Mouse (Mus musculus): Measurements from ENCODE around the gene Ugt8a. TPM values are rescaled to one million over a fixed set of nuclear protein-coding genes. Genes with fewer than 3 reads are reported as not detected.

Gene Ugt8a
- total and polyA plus RNA-seq, 3 experiments, result not detected

DNA sequence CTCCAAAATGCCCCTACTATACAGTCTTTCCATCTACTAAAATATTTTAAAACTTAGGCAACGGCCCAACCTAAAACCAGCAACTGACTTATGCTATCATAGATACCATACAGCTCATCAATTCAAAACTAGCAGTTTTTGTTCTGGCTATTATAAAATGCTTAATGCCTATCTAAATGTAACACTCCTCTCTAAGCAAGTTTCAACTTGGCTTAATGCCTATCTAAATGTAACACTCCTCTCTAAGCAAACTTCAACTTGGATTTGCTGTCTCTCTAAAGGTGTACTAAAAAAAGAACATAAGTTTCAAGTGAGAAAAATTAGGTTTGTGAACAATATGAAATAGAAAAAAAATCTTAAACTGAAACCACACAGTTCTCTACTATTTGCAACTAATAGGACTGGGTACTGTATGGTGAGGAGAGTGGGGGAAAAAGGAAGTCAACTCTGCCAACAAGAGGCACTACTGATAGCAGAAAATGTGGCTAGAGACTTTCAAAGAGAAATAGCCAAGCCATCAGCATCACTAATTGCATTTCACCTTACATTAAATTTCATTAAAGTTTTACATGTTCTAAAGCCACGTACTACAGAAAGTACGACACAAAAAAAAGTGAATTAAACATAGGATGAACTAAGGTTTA lies 5.7 kb downstream of the Ugt8a start:
- in situ Hi-C loops (cut with MboI; ENCODE audit: low pct_ligation_motif_present, low pct_unique_long_range_greater_than_20kb, low sequenced_read_pairs), result no loop called here

DNA sequence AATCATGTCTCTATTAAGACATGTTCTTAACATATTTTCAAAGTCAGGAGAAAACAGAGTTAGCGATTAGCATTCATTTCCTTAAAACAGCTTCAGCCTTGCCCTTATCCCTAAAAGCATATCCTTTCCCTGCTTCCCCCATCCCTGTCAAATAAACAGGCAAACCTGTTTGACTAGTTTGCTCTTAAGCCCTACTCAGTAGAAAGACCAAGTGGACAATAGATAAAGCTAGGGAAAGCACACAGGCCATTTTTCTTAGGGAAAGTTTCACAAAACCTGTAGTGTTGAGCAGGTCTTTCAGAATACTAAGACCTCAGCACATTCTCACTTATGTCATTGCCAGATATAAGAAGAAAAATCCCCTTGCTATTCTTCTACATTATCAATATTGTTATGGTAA lies 7.4 kb downstream of the Ugt8a start:
- H3K36me3 ChIP-seq (replicated peaks in 1 of 2; ENCODE audit: control insufficient read depth in 1 of 2, insufficient read depth in 1 of 2, low read length in 1 of 2), result no peaks in the 10 kb centered on the region
- H3K79me2 ChIP-seq (replicated peaks; ENCODE audit: control insufficient read depth, extremely low read depth, insufficient read depth, poor library complexity, severe bottlenecking), result no peaks in the 10 kb centered on the region
- H3K4me2 ChIP-seq (ENCODE audit: insufficient read depth, low read depth, poor library complexity, severe bottlenecking), result no peak overlapping the region
- H3K9ac ChIP-seq (ENCODE audit: insufficient read depth, low read depth), result no peak overlapping the region
- H3K27ac ChIP-seq (ENCODE audit: insufficient read depth, low read depth), result no peak overlapping the region
- H3K4me3 ChIP-seq (replicated peaks in 1 of 3; ENCODE audit: low read depth in 2 of 3, low read length in 2 of 3, poor library complexity in 1 of 3), result no peak overlapping the region
- dilution Hi-C loops (cut with MboI; ENCODE audit: extremely low pct_ligation_motif_present, extremely low pct_unique_long_range_greater_than_20kb, low sequenced_read_pairs), result no loop called here
- no peaks in the 10 kb centered on the region for H3K27me3 ChIP-seq (replicated peaks)
- TF ChIP-seq USF1 (IDR thresholded peaks at IDR 0.05; ENCODE audit: low read depth, low read length), result no peak
- no peak for TF ChIP-seq JUND (conservative IDR thresholded peaks at IDR 0.05; ENCODE audit: low read depth, low read length)
- no peak for TF ChIP-seq PAX5 (IDR thresholded peaks at IDR 0.05; ENCODE audit: low read length)
- no peak for TF ChIP-seq ZMIZ1 (IDR thresholded peaks at IDR 0.05; ENCODE audit: low read depth, low read length)
- no peak for TF ChIP-seq GABPA (IDR thresholded peaks at IDR 0.05; ENCODE audit: insufficient replicate concordance, low read depth, low read length)
- TF ChIP-seq ZC3H11A (IDR thresholded peaks at IDR 0.05; ENCODE audit: low read depth, low read length), result no peak
- no peak for TF ChIP-seq CTCF (conservative IDR thresholded peaks at IDR 0.05 in 1 of 2, IDR thresholded peaks at IDR 0.05 in 1 of 2; ENCODE audit: low read depth in 2 of 2, low read length in 2 of 2)
- TF ChIP-seq MAZ (IDR thresholded peaks at IDR 0.05; ENCODE audit: low read depth, low read length), result no peak
- no peak for TF ChIP-seq USF2 (conservative IDR thresholded peaks at IDR 0.05; ENCODE audit: low read depth, low read length)
- TF ChIP-seq MAX (IDR thresholded peaks at IDR 0.05; ENCODE audit: low read length), result no peak
- TF ChIP-seq CHD2 (IDR thresholded peaks at IDR 0.05; ENCODE audit: low read length), result no peak
- TF ChIP-seq NELFE (IDR thresholded peaks at IDR 0.05; ENCODE audit: low read depth, low read length), result no peak
- no peak for TF ChIP-seq RAD21 (IDR thresholded peaks at IDR 0.05; ENCODE audit: low read depth, low read length)
- no peak for TF ChIP-seq EP300 (IDR thresholded peaks at IDR 0.05; ENCODE audit: low read length)
- DNase-seq (ENCODE audit: extremely low read depth), result no peak
- H3K4me1 ChIP-seq (ENCODE audit: control insufficient read depth in 1 of 2, insufficient read depth in 2 of 2), result no peaks in the 10 kb centered on the region
- in situ Hi-C loops (cut with MboI; ENCODE audit: low pct_ligation_motif_present, low pct_unique_long_range_greater_than_20kb, low sequenced_read_pairs), result no loop called here
- no peaks in the 10 kb centered on the region for H3K9me3 ChIP-seq (replicated peaks; ENCODE audit: low read length)

More for the DNA sequence above, 5.7 kb downstream of the Ugt8a start:
- dilution Hi-C loops (cut with MboI; ENCODE audit: extremely low pct_ligation_motif_present, extremely low pct_unique_long_range_greater_than_20kb, low sequenced_read_pairs), result no loop called here
- TF ChIP-seq MAFK (IDR thresholded peaks at IDR 0.05; ENCODE audit: insufficient replicate concordance, low read length), result no peak
- no peak for TF ChIP-seq MAX (IDR thresholded peaks at IDR 0.05; ENCODE audit: low read length)
- TF ChIP-seq NRF1 (IDR thresholded peaks at IDR 0.05; ENCODE audit: low read depth, low read length), result no peak
- no peak for TF ChIP-seq POLR2AphosphoS2 (IDR thresholded peaks at IDR 0.05; ENCODE audit: low read depth, low read length)
- TF ChIP-seq CTCF (conservative IDR thresholded peaks at IDR 0.05 in 1 of 2, IDR thresholded peaks at IDR 0.05 in 1 of 2; ENCODE audit: low read depth in 2 of 2, low read length in 2 of 2), result no peak
- no peak for TF ChIP-seq MAZ (IDR thresholded peaks at IDR 0.05; ENCODE audit: low read depth, low read length)
- TF ChIP-seq USF1 (IDR thresholded peaks at IDR 0.05; ENCODE audit: low read depth, low read length), result no peak
- TF ChIP-seq ZC3H11A (IDR thresholded peaks at IDR 0.05; ENCODE audit: low read depth, low read length), result no peak
- TF ChIP-seq CHD1 (IDR thresholded peaks at IDR 0.05; ENCODE audit: low read depth, low read length), result no peak
- TF ChIP-seq JUND (conservative IDR thresholded peaks at IDR 0.05; ENCODE audit: low read depth, low read length), result no peak
- TF ChIP-seq ETS1 (conservative IDR thresholded peaks at IDR 0.05; ENCODE audit: low read depth, low read length), result no peak
- TF ChIP-seq TBP (conservative IDR thresholded peaks at IDR 0.05; ENCODE audit: low read depth, low read length), result no peak
- TF ChIP-seq POLR2A (IDR thresholded peaks at IDR 0.05; ENCODE audit: low read depth, low read length), result no peak
- no peak for TF ChIP-seq ELF1 (IDR thresholded peaks at IDR 0.05; ENCODE audit: low read depth, low read length)
- TF ChIP-seq PAX5 (IDR thresholded peaks at IDR 0.05; ENCODE audit: low read length), result no peak
- no peak overlapping the region for H3K27ac ChIP-seq (ENCODE audit: insufficient read depth, low read depth)
- H3K4me2 ChIP-seq (ENCODE audit: insufficient read depth, low read depth, poor library complexity, severe bottlenecking), result no peak overlapping the region
- H3K36me3 ChIP-seq (replicated peaks in 1 of 2; ENCODE audit: control insufficient read depth in 1 of 2, insufficient read depth in 1 of 2, low read length in 1 of 2), result no peaks in the 10 kb centered on the region
- H3K4me1 ChIP-seq (ENCODE audit: control insufficient read depth in 1 of 2, insufficient read depth in 2 of 2), result no peaks in the 10 kb centered on the region
- DNase-seq (ENCODE audit: extremely low read depth), result no peak
- peaks cover 3% of the 10 kb centered on the region for H3K9me3 ChIP-seq (replicated peaks; ENCODE audit: low read length)
- H3K27me3 ChIP-seq (replicated peaks), result no peaks in the 10 kb centered on the region
- no peak overlapping the region for H3K9ac ChIP-seq (ENCODE audit: insufficient read depth, low read depth)
- no peak overlapping the region for H3K4me3 ChIP-seq (replicated peaks in 1 of 3; ENCODE audit: low read depth in 2 of 3, low read length in 2 of 3, poor library complexity in 1 of 3)
- no peaks in the 10 kb centered on the region for H3K79me2 ChIP-seq (replicated peaks; ENCODE audit: control insufficient read depth, extremely low read depth, insufficient read depth, poor library complexity, severe bottlenecking)
